Mouse (Mus musculus) kidney, postnatal 36 days (tissue): Measurements from ENCODE around the gene Gadd45g.
"Not testable (repeated sequence)": the region's sequence is repeated elsewhere in the genome, so short reads cannot be mapped to it uniquely, and the experiment has no call there.

Source experiments
- DNase-seq, 2 experiments: peaks; one replicate each; pipeline ENCODE4 v3.0.0; 2021 to 2022; ENCODE audit warnings: mixed read lengths in 2 of 2

The Gadd45g gene

DNA sequence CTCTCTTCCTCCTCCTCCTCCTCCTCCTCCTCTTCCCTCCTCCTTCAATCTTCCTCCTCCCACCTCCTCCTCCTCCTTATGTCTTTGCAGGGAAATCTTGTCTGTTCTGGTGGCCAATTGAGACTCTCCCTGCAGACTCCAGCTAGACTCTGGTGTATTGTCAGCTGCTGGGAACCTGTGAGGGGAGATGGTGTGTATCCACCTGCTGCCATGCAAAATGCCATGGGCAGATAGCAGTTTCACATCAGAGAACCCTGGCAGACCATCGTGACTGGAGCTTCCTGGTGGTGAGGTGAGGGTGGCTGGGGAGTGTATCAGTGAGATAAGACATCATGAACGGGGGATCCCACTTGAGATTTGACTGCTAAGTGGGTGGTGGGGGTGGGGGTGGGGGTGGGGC, 12.0 kb upstream of the Gadd45g start:
- DNase-seq, result no peak

- DNase-seq, result not testable (repeated sequence)
Measured at GRCm38 (mm10) chr13:51835208-51835607, 11.3 kb upstream of the Gadd45g start.

- no peak for DNase-seq
Measured at GRCm38 (mm10) chr13:51837402-51837801, 9.1 kb upstream of the Gadd45g start.

DNA sequence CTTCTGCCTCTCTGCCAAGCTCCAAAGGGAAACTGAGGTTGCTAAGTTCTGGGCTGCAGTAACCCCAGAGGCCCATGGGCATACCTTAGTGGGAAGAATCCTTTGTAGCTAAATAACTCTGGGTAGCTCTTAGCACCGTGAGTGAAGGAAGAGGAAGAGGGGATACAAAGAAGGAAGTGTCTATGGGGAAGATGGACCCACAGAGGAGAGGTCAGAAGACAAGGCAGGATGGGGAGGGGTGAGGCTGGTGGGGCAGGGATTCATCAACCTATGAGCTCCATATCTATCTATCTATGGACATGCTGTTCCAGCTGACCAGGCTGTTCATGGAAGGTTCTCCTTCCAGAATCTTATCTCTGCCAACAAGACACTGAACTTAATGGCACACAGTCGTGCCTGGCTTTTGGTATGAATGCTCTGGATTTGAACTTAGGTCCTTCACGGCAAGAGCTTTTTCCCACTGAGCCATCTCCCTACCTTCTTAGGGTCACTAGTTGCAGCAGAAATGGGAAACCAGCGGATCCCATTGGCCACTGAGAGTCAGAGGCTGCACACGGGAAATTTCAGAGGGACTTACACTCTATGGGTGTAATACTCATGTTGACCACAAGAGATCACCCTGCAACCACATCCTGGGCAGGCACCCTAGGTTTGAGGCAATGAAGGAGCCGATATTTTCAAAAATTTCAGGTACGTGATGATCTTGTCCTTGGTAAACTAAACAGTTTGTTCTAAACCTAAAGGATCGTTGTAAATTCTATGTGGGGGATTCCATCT, 7.0 kb upstream of the Gadd45g start:
- DNase-seq, result peak; percentile 60 to 61

- DNase-seq, result no peak
Measured at GRCm38 (mm10) chr13:51840702-51841101, 5.8 kb upstream of the Gadd45g start.

GRCm38 (mm10) chr13:51841541-51842115, 4.8 kb upstream of the Gadd45g start:
- DNase-seq, result no peak

DNA sequence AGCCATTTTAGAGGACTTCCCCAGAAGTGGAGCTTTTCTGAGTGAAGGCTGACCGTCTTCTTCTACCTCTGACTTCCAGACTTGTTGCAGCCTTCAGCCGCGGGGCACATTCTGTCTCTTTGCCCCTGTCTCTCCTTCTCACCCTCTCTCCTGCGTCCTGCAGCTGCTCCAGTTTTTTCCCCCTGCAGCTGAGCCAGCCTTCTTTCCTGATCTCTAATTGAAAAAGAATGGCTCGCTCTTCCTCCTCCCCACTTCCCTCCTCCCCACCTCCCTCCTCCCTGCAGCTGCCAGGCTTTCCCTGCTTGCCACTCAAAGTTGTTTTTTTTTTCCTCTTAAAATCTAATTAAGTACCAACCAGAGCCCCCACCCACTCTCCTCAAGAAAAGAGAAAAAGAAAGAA, 4.3 kb upstream of the Gadd45g start:
- DNase-seq, result no peak

- no peak for DNase-seq
Measured at GRCm38 (mm10) chr13:51842773-51843172, 3.7 kb upstream of the Gadd45g start.

DNA sequence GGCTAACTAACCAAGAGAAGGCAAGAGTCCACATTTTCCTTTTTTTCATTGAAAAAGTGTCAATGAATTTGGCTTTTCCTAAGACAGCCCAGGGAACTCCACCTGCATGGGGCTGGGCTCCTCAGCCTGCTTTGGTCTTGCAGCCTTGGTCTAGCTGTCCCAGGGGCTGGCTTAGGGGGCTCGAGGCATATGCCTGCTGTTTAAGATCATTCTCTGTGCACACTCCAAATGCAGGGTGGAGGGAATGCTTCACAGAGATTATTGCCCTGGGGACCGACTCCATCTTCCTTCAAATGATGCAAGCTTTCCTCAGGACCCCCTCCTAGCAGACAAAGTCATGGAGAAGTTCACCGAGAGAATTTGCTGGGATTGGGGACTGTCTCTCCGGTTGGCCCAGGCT, 3.2 kb upstream of the Gadd45g start:
- DNase-seq, result no peak

DNA sequence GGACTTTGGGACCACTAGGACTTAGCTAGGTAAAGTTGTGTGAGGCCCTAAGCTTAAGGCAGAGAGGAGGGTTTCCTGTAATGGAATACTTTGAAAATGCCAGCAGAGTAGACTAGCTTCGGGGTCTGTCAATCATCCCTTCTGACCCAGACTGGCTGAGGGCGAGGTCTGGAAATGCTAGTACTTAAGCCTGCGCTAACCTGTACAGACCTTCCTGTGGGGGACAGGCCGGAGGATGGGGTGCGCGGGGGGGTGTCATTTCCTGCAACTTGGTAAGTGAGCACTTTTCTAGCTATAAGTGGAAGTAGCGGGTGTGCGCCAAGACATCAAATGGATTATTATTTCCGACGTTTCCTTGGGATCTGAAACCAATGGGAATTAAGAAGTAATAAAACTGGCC, 2.4 kb upstream of the Gadd45g start:
- no peak for DNase-seq

DNA sequence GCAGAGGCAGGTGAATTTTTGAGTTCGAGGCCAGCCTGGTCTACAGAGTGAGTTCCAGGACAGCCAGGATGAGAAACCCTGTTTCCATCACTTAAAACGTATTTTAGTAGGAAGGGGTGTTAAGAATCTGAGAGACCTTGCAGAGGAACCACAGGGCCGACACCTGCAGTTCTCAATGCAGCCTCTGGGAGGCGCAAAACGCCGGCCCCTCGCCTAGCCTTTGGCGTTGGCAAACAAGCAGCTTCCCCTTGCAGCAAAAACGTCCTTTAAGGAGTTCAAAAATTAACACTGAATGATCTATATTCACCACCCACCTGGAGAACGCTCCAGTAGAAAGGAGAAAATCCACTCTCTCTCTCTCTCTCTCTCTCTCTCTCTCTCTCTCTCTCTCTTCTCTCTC, 1.8 kb upstream of the Gadd45g start:
- DNase-seq, result peak; percentile 68 to 85

- peak; percentile 60 to 69 for DNase-seq
Measured at GRCm38 (mm10) chr13:51845072-51845471, 1.4 kb upstream of the Gadd45g start.

DNA sequence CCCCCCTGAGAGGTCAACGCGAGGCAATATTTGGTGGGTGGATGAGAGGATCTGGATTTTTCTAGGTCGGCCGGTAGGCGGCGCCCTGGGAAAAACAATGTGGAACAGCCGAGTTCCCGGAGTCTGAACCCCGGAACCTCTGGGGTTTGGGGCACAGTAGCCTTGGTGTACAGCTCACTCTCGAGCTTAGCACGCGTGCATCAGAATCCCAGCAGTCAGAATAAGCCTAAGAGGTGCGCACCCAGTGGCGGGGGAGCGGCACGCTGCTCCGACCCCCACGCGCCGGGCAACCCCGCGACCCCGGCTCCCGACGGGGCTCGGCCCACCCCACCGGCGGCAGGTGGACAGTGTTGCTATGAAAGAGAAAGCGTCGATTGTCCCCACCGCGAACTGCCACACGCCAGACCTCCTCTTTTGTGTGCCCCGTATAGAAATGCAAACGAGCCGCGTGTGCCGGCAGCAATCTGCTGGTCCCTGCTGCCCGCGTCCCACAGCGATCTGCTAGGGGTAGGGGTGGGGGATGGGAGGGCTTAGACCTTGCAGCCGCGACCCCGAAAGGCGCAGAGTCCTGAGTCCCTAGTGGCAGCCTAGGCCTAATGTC, 787 bp upstream of the Gadd45g start:
- DNase-seq, result peak; percentile 81 to 92

DNA sequence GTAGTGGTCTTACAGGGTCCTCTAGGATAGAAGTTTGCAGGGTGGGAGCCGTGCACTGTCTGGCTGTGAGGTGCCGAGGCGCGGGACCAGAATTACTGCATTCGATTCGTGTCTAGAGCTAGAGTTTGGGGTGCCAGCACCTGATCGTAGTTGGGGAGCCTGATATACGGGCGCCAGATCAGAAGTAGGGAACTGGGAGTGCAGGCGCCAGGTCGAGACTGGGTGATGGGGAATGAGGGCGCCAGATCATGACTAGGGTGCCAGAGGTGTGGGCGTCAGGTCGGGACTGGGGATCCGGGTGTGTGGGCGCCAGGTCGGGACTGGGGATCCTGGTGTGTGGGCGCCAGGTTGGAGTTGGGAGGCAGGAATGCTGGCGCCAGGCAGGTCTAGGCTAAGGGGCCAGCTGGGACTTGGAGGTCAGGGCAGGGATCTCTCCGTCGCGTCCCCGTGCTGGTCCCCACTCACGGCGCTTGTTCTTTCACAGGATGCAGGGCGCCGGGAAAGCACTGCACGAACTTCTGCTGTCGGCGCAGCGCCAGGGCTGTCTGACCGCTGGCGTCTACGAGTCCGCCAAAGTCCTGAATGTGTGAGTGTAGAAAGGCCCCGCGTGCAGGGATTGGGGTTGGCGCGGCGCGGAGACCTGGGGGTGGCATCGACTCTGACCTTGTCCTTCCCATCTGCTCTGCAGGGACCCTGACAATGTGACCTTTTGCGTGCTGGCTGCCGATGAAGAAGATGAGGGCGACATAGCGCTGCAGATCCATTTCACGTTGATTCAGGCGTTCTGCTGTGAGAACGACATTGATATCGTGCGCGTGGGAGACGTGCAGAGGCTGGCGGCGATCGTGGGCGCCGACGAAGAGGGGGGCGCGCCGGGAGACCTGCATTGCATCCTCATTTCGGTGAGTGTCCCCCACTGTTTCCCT, 653 bp downstream of the Gadd45g start:
- DNase-seq, result peak; percentile 71 to 88

- peak; percentile 80 to 89 for DNase-seq
Measured at GRCm38 (mm10) chr13:51847979-51848480, 1.6 kb downstream of the Gadd45g start.

DNA sequence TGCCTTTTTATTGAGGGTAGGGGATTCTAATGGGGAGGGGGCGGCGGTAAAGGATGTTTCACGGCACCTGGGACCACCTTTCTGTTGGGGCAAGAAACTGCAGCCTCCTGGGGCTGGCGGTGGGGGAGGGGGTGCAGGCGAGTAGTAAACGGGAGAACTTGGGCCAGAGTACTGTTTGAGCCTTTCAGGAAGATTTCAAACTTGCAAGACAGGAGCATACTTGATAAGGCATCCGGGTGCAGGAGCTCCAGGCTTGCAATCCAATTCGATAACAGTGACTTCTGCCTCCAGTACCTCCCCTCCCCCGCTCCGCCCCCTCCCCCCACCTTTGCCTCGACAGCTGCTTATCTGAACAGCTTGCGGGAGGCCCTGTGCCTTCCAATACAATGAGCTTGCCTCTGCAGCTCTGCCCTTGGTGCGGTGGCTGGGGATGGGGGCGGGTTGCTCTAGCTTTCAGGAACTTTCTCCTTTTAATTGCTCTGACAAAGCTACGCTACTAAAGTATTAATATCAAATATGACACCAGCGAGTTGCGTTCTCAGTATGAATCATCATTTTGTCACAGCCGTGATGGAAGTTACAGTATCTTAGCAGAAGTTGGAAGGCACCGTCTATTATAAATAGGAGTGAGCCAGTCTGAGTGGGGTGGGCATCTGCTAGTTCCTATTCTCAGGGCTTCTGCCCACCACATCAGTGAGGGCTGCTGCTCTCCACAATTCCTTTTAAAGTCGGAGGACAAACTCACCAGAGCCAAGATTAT, 2.2 kb downstream of the Gadd45g start:
- peak; percentile 35 to 67 for DNase-seq

DNA sequence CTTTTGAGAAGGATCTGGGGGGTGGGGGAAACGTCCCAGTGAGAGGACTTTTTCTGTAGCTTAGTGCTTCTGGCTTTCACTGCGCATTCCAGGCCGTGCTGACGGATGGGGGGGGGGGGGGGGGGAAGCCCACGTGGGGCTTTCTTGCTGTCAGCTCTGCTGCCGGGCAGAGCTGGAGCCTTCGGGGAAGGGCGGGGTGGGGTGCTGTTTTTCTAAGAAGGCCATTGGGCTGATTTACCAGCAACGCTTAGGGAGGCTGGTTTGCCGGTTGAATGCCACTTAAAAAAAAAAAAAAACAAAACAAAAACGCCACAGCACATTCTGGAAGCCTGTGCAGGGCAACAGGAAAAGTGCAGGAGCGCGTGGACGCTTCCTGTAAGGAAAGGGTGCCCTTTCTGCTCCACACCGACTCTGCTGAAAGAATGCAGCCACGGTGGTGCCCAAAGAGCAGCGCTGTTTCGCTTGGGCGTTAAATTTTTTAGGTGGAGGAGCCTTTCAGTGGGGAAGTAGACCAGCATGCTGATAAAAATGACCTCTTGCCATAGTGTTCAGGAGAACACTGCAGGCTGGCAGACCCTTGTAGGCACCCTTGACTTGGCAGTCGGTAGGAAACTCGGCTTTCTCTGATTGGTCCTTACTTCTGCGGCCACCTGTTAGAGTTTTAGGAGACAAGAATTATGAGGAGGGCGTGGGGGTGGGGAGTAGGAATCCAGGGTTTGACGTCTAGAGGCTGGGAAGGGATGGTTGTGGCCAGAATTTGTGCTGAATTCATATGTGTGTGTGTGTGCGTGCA, 3.0 kb downstream of the Gadd45g start:
- DNase-seq, result peak; percentile 83 to 89

DNA sequence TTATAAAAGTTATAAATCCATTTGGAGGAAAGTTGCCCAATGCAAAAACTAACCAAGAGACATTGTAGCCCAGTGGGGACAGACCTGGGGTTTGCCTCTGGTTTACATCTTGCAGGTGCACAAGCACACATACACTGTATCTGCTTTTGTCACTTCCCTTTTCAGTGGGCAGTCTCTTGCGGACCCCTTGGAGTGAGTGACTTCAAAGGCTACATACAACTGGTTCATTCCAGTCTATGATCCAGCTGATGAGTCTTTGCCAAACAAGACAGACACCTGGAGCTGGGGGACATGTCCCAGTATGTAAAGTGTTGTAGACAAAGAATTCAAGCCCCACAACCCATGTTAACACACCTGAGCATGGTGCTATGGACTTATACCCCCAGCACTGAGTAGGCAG, 4.1 kb downstream of the Gadd45g start:
- DNase-seq, result no peak

DNA sequence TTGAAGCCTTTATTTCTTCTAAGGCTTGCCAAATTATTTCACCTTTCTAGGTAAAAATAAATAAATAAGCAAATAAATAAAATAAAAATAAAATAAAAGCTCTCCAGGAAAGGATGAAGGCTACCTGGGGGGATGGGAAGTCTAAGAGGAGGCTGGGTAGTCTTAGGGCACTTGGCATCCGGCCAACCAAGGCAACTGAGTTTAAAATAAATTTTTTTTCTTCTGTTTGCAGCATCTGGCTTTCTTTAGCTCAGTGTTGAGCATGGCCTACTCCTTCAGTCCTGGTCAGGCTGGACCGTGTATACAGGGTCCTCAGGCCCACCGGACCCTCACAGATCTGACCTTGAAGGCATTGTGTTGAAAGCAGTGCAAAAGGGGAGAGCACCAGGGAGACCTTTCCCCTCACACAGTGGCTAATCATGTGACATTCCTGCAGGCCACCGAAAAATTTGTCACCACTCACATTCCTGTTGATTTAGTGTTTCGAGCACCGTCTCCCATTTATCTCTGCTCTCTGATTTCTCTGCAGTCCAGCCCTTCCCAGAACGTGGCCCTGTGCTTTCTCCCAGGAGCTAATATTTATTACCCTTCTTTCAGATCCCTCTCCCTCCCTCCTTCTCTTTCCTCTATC, 6.2 kb downstream of the Gadd45g start:
- peak in 1 of 2 experiments; percentile 49 for DNase-seq
